Mouse (Mus musculus): ENCODE measurements around the gene Rapgef1.

Rapgef1 gene

GRCm38 (mm10) chr2:29619484-29620300 lies at the start of gene Rapgef1:
Gene Rapgef1 (plus strand): TSS chr2:29619720.
- DNase-seq (ENCODE audit: extremely low spot score, low read depth, low spot score): peak; percentile 35

- DNase-seq (ENCODE audit: extremely low spot score, low read depth, low spot score): no peak
Observed at GRCm38 (mm10) chr2:29571921-29572700, 47.4 kb upstream of the Rapgef1 start.

- no peak for DNase-seq (ENCODE audit: extremely low spot score, low read depth, low spot score)
Observed at GRCm38 (mm10) chr2:29572811-29573427, 46.6 kb upstream of the Rapgef1 start.

GRCm38 (mm10) chr2:29573591-29573990 lies 45.9 kb upstream of the Rapgef1 start:
- DNase-seq (ENCODE audit: extremely low spot score, low read depth, low spot score): peak; percentile 73

GRCm38 (mm10) chr2:29574187-29574586 lies 45.3 kb upstream of the Rapgef1 start:
- DNase-seq (ENCODE audit: extremely low spot score, low read depth, low spot score): no peak

GRCm38 (mm10) chr2:29582415-29582814 lies 37.1 kb upstream of the Rapgef1 start:
- DNase-seq (ENCODE audit: extremely low spot score, low read depth, low spot score): peak; percentile 33

GRCm38 (mm10) chr2:29586017-29586702 lies 33.4 kb upstream of the Rapgef1 start:
- no peak for DNase-seq (ENCODE audit: extremely low spot score, low read depth, low spot score)

- no peak for DNase-seq (ENCODE audit: extremely low spot score, low read depth, low spot score)
Observed at GRCm38 (mm10) chr2:29588006-29588405, 31.5 kb upstream of the Rapgef1 start.

GRCm38 (mm10) chr2:29589266-29589665 lies 30.3 kb upstream of the Rapgef1 start:
- no peak for DNase-seq (ENCODE audit: extremely low spot score, low read depth, low spot score)

GRCm38 (mm10) chr2:29591626-29592025 lies 27.9 kb upstream of the Rapgef1 start:
- DNase-seq (ENCODE audit: extremely low spot score, low read depth, low spot score): no peak

- DNase-seq (ENCODE audit: extremely low spot score, low read depth, low spot score): no peak
Observed at GRCm38 (mm10) chr2:29592537-29592936, 27.0 kb upstream of the Rapgef1 start.

GRCm38 (mm10) chr2:29603930-29604329 lies 15.6 kb upstream of the Rapgef1 start:
- no peak for DNase-seq (ENCODE audit: extremely low spot score, low read depth, low spot score)

GRCm38 (mm10) chr2:29605591-29605990 lies 13.9 kb upstream of the Rapgef1 start:
- no peak for DNase-seq (ENCODE audit: extremely low spot score, low read depth, low spot score)

- no peak for DNase-seq (ENCODE audit: extremely low spot score, low read depth, low spot score)
Observed at GRCm38 (mm10) chr2:29606460-29606859, 13.1 kb upstream of the Rapgef1 start.

- DNase-seq (ENCODE audit: extremely low spot score, low read depth, low spot score): no peak
Observed at GRCm38 (mm10) chr2:29617341-29617740, 2.2 kb upstream of the Rapgef1 start.

GRCm38 (mm10) chr2:29618926-29619483 lies 515 bp upstream of the Rapgef1 start:
- no peak for DNase-seq (ENCODE audit: extremely low spot score, low read depth, low spot score)

- no peak for DNase-seq (ENCODE audit: extremely low spot score, low read depth, low spot score)
Observed at GRCm38 (mm10) chr2:29620301-29620827, 844 bp downstream of the Rapgef1 start.

GRCm38 (mm10) chr2:29621163-29621562 lies 1.6 kb downstream of the Rapgef1 start:
- DNase-seq (ENCODE audit: extremely low spot score, low read depth, low spot score): no peak

GRCm38 (mm10) chr2:29621636-29622035 lies 2.1 kb downstream of the Rapgef1 start:
- DNase-seq (ENCODE audit: extremely low spot score, low read depth, low spot score): no peak
